Mouse (Mus musculus): ENCODE measurements at regions not wholly inside any gene's neighbourhood (a gene's known extent, or its start where the extent isn't known, plus 50 kb on each side); places are given as distances from the start of the nearest gene placed in this dataset.

DNA sequence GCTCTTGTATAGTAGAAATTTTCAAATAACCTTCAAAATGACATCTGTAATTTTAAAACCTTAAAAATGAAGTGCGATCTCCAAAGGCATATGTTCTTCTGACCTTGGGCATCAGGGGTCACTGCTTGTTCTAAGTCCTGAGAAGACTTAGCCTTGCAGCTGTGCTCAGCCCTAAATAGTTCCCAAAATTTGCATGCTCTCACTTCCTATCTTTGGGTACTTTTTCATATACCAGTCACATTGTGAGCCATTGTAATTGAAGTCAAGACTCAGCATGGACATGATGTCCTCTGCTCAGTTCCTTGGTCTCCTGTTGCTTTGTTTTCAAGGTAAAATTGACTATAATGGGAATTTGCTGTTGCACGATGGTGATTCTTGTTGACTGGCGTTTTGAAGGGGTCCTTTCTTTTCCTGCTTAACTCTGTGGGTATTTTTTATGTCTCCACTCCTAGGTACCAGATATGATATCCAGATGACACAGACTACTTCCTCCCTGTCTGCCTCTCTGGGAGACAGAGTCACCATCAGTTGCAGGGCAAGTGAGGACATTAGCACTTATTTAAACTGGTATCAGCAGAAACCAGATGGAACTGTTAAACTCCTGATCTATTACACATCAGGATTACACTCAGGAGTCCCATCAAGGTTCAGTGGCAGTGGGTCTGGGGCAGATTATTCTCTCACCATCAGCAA, 1144.6 kb upstream of the Tacstd2 start:
- TF ChIP-seq CTCF (IDR thresholded peaks at IDR 0.05; ENCODE audit: low read depth, low read length) (no peak), POLR2A (IDR thresholded peaks at IDR 0.05; ENCODE audit: extremely low read depth, insufficient read depth, low read length) (no peak)

Data from liver, adult 2 months (tissue).